Mouse (Mus musculus): ENCODE results near the gene Slc38a9. TPM values are rescaled to one million over a fixed set of nuclear protein-coding genes. Genes with fewer than 3 reads are reported as not detected.

Slc38a9 gene
- polyA plus RNA-seq, 1 experiment from 2014 or later, result 18.9 TPM

DNA sequence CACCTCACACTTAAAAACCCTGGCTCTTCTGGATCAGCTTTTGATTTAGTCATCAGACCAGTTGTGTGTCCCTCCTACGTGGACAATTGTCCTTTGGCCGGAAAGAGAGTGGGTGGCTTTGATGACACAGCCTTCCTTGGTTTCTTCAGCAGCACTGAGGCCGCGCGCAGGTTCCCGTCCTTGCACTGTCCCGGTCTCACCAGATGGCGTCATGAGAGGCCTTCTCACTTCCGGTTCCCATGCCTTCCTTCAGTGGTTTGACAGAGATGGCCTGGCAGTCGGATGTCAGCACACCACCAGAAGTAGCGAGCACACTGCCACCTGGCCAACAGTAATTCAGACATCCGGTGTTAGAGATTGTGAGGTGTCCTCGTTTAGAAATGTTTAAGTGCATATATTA, 11.2 kb downstream of the Slc38a9 start:
- Histone ChIP-seq H3K9me3 (ENCODE audit: control insufficient read depth, low read length) (no peaks in the 10 kb centered on the region), H3K4me2 (ENCODE audit: low read depth) (no peak overlapping the region), H3K27ac (ENCODE audit: low read depth, low read length) (no peak overlapping the region), H3K9ac (ENCODE audit: low read length) (no peak overlapping the region), H3K27me3 (ENCODE audit: control insufficient read depth, insufficient read depth, low read length) (no peaks in the 10 kb centered on the region), H3K4me1 (ENCODE audit: control insufficient read depth, insufficient read depth, low read length) (no peaks in the 10 kb centered on the region), H3K4me3 (ENCODE audit: low read depth, low read length) (no peak overlapping the region), H3K36me3 (ENCODE audit: control insufficient read depth, insufficient read depth, low read length) (no peaks in the 10 kb centered on the region)
- 78% methylated on average over 13 of the region's 13 CpGs for WGBS
- no peak for ATAC-seq (ENCODE audit: insufficient read depth, low FRiP score, low TSS enrichment)
- no peak for DNase-seq (ENCODE audit: low spot score)

DNA sequence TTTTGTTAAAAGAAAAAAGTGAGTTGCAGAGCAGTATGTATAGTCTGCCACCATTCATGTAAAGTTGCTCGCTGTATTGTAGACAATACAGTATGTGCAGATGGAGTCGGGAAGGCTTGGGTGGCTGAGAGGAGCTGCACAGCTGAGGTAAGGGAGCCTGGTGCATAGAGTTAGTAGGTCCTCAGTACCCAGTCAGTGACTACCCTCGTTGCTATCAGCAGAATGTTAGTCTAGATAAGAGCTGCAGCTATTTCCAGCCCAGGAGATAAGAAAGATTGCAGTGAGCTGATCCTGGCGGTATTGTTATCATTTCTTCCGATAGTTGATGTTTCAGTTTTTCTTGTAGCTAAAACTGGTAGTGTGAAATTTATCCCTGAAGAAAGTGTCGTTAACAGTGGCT, 12.2 kb downstream of the Slc38a9 start:
- no peaks in the 10 kb centered on the region for H3K27me3 ChIP-seq (ENCODE audit: control insufficient read depth, insufficient read depth, low read length)
- DNase-seq (ENCODE audit: low spot score), result no peak
- H3K4me2 ChIP-seq (ENCODE audit: low read depth), result no peak overlapping the region
- no peak overlapping the region for H3K9ac ChIP-seq (ENCODE audit: low read length)
- H3K36me3 ChIP-seq (ENCODE audit: control insufficient read depth, insufficient read depth, low read length), result no peaks in the 10 kb centered on the region
- H3K27ac ChIP-seq (ENCODE audit: low read depth, low read length), result no peak overlapping the region
- 84% methylated on average over 6 of the region's 6 CpGs for WGBS
- no peak for ATAC-seq (ENCODE audit: insufficient read depth, low FRiP score, low TSS enrichment)
- no peaks in the 10 kb centered on the region for H3K4me1 ChIP-seq (ENCODE audit: control insufficient read depth, insufficient read depth, low read length)
- no peak overlapping the region for H3K4me3 ChIP-seq (ENCODE audit: low read depth, low read length)
- H3K9me3 ChIP-seq (ENCODE audit: control insufficient read depth, low read length), result no peaks in the 10 kb centered on the region

GRCm38 (mm10) chr13:112673899-112674447, 13.4 kb downstream of the Slc38a9 start:
- Histone ChIP-seq H3K4me2 (ENCODE audit: low read depth) (no peak overlapping the region), H3K9ac (ENCODE audit: low read length) (no peak overlapping the region), H3K27ac (ENCODE audit: low read depth, low read length) (no peak overlapping the region), H3K4me1 (ENCODE audit: control insufficient read depth, insufficient read depth, low read length) (no peaks in the 10 kb centered on the region), H3K9me3 (ENCODE audit: control insufficient read depth, low read length) (no peaks in the 10 kb centered on the region), H3K36me3 (ENCODE audit: control insufficient read depth, insufficient read depth, low read length) (no peaks in the 10 kb centered on the region), H3K27me3 (ENCODE audit: control insufficient read depth, insufficient read depth, low read length) (no peaks in the 10 kb centered on the region), H3K4me3 (ENCODE audit: low read depth, low read length) (no peak overlapping the region)
- peak; percentile 73 for DNase-seq (ENCODE audit: low spot score)
- peak; percentile 53; the same call in 1 of the 2 replicates for ATAC-seq (ENCODE audit: insufficient read depth, low FRiP score, low TSS enrichment)
- 17% methylated on average over 9 of the region's 9 CpGs for WGBS

DNA sequence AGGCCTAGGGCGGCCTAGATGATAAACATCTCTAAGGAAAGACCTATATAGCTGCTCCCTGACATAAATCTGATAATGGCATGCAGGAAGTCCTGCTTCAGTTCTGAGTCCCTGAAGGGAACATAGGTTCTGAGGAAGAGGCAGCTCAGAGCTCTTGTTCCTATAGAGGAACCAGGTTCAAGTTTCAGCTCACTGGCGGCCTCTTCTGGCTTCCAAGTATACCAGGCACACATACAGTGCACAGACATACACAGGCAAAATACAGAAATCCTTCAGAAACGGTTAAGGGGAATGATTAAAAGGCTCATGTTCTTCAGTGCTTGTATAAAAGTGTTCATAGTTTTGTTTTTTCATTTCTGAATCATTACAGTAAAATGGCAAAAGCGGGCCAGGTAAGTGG, 17.6 kb downstream of the Slc38a9 start:
- Histone ChIP-seq H3K36me3 (ENCODE audit: control insufficient read depth, insufficient read depth, low read length) (no peaks in the 10 kb centered on the region), H3K9ac (ENCODE audit: low read length) (no peak overlapping the region), H3K4me3 (ENCODE audit: low read depth, low read length) (no peak overlapping the region), H3K27ac (ENCODE audit: low read depth, low read length) (no peak overlapping the region), H3K4me2 (ENCODE audit: low read depth) (no peak overlapping the region), H3K27me3 (ENCODE audit: control insufficient read depth, insufficient read depth, low read length) (no peaks in the 10 kb centered on the region), H3K4me1 (ENCODE audit: control insufficient read depth, insufficient read depth, low read length) (no peaks in the 10 kb centered on the region), H3K9me3 (ENCODE audit: control insufficient read depth, low read length) (no peaks in the 10 kb centered on the region)
- 88% methylated on average over 4 of the region's 4 CpGs for WGBS
- DNase-seq (ENCODE audit: low spot score), result no peak
- no peak for ATAC-seq (ENCODE audit: insufficient read depth, low FRiP score, low TSS enrichment)

GRCm38 (mm10) chr13:112683312-112683711, 22.8 kb downstream of the Slc38a9 start:
- DNase-seq (ENCODE audit: low spot score), result no peak
- Histone ChIP-seq H3K27me3 (ENCODE audit: control insufficient read depth, insufficient read depth, low read length) (no peaks in the 10 kb centered on the region), H3K9ac (ENCODE audit: low read length) (no peak overlapping the region), H3K4me2 (ENCODE audit: low read depth) (no peak overlapping the region), H3K36me3 (ENCODE audit: control insufficient read depth, insufficient read depth, low read length) (no peaks in the 10 kb centered on the region), H3K9me3 (ENCODE audit: control insufficient read depth, low read length) (no peaks in the 10 kb centered on the region), H3K4me1 (ENCODE audit: control insufficient read depth, insufficient read depth, low read length) (no peaks in the 10 kb centered on the region), H3K4me3 (ENCODE audit: low read depth, low read length) (no peak overlapping the region), H3K27ac (ENCODE audit: low read depth, low read length) (no peak overlapping the region)
- 77% methylated on average over 2 of the region's 2 CpGs for WGBS
- no peak for ATAC-seq (ENCODE audit: insufficient read depth, low FRiP score, low TSS enrichment)

DNA sequence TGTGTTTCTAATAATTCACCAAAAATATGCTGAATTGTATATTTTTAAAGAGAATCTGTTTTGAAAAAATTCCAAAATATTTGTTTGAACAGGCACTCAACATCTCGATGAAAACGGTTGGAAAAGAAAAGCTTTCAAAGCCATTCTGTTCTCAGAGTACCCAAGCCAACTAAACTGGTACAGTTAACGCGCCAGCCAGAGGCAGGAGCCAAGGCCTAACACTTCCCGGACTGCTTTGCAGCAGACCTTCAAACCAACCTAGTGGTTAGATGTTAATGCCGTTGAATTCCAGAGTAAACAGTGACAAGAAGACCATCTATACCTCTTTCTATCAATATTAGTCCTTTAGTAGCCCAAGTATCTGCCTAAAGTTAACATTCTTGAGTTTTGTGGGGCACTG, 23.4 kb downstream of the Slc38a9 start:
- no peak overlapping the region for H3K4me2 ChIP-seq (ENCODE audit: low read depth)
- ATAC-seq (ENCODE audit: insufficient read depth, low FRiP score, low TSS enrichment) (no peak), DNase-seq (ENCODE audit: low spot score) (no peak)
- 86% methylated on average over 6 of the region's 6 CpGs for WGBS
- no peaks in the 10 kb centered on the region for H3K9me3 ChIP-seq (ENCODE audit: control insufficient read depth, low read length)
- H3K4me1 ChIP-seq (ENCODE audit: control insufficient read depth, insufficient read depth, low read length), result no peaks in the 10 kb centered on the region
- H3K36me3 ChIP-seq (ENCODE audit: control insufficient read depth, insufficient read depth, low read length), result no peaks in the 10 kb centered on the region
- H3K27ac ChIP-seq (ENCODE audit: low read depth, low read length), result no peak overlapping the region
- H3K27me3 ChIP-seq (ENCODE audit: control insufficient read depth, insufficient read depth, low read length), result no peaks in the 10 kb centered on the region
- no peak overlapping the region for H3K4me3 ChIP-seq (ENCODE audit: low read depth, low read length)
- H3K9ac ChIP-seq (ENCODE audit: low read length), result no peak overlapping the region

GRCm38 (mm10) chr13:112686155-112686554, 25.6 kb downstream of the Slc38a9 start:
- Histone ChIP-seq H3K9me3 (ENCODE audit: control insufficient read depth, low read length) (no peaks in the 10 kb centered on the region), H3K9ac (ENCODE audit: low read length) (no peak overlapping the region), H3K27me3 (ENCODE audit: control insufficient read depth, insufficient read depth, low read length) (no peaks in the 10 kb centered on the region), H3K4me1 (ENCODE audit: control insufficient read depth, insufficient read depth, low read length) (no peaks in the 10 kb centered on the region), H3K4me2 (ENCODE audit: low read depth) (no peak overlapping the region), H3K27ac (ENCODE audit: low read depth, low read length) (no peak overlapping the region), H3K36me3 (ENCODE audit: control insufficient read depth, insufficient read depth, low read length) (no peaks in the 10 kb centered on the region), H3K4me3 (ENCODE audit: low read depth, low read length) (no peak overlapping the region)
- DNase-seq (ENCODE audit: low spot score) (no peak), ATAC-seq (ENCODE audit: insufficient read depth, low FRiP score, low TSS enrichment) (no peak)
- WGBS, result 86% methylated on average over 2 of the region's 2 CpGs

- 90% methylated on average over 10 of the region's 10 CpGs for WGBS
- no peaks in the 10 kb centered on the region for H3K4me1 ChIP-seq (ENCODE audit: control insufficient read depth, insufficient read depth, low read length)
- no peak overlapping the region for H3K4me3 ChIP-seq (ENCODE audit: low read depth, low read length)
- H3K9me3 ChIP-seq (ENCODE audit: control insufficient read depth, low read length), result no peaks in the 10 kb centered on the region
- no peak overlapping the region for H3K4me2 ChIP-seq (ENCODE audit: low read depth)
- no peaks in the 10 kb centered on the region for H3K27me3 ChIP-seq (ENCODE audit: control insufficient read depth, insufficient read depth, low read length)
- ATAC-seq (ENCODE audit: insufficient read depth, low FRiP score, low TSS enrichment) (no peak), DNase-seq (ENCODE audit: low spot score) (no peak)
- no peak overlapping the region for H3K27ac ChIP-seq (ENCODE audit: low read depth, low read length)
- no peaks in the 10 kb centered on the region for H3K36me3 ChIP-seq (ENCODE audit: control insufficient read depth, insufficient read depth, low read length)
- no peak overlapping the region for H3K9ac ChIP-seq (ENCODE audit: low read length)
Observed at GRCm38 (mm10) chr13:112692870-112693553, 32.5 kb downstream of the Slc38a9 start.

DNA sequence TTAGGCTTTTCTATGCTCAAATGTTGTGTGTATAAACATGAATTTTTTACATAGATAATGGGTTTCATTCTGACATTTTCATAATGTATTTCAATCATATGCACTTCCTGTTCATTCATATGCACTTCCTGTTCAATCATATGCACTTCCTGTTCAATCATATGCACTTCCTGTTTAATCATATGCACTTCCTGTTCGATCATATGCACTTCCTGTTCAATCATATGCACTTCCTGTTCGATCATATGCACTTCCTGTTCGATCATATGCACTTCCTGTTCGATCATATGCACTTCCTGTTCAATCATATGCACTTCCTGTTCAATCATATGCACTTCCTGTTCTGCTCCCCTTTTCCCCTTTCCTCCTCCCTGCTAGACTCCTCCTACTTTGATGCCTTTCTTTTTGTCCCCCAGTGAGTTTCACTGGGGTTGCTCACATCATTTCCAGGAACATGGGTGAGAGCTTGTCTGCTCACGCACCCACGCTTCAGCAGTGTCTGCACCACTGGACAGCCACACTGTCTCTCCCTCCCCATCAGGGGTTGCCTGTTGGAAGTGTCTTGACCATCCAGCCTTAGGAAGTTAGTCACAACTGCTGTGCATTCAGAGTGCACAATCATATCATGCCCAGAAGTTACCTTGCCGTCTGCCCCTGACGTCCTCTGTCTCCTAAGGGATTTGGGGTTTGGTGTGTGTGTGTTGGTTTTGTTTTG, 35.1 kb downstream of the Slc38a9 start:
- Histone ChIP-seq H3K4me3 (ENCODE audit: low read depth, low read length) (no peak overlapping the region), H3K27me3 (ENCODE audit: control insufficient read depth, insufficient read depth, low read length) (no peaks in the 10 kb centered on the region), H3K9ac (ENCODE audit: low read length) (no peak overlapping the region), H3K4me2 (ENCODE audit: low read depth) (no peak overlapping the region), H3K27ac (ENCODE audit: low read depth, low read length) (no peak overlapping the region), H3K36me3 (ENCODE audit: control insufficient read depth, insufficient read depth, low read length) (no peaks in the 10 kb centered on the region), H3K4me1 (ENCODE audit: control insufficient read depth, insufficient read depth, low read length) (no peaks in the 10 kb centered on the region), H3K9me3 (ENCODE audit: control insufficient read depth, low read length) (no peaks in the 10 kb centered on the region)
- 97% methylated on average over 8 of the region's 8 CpGs for WGBS
- ATAC-seq (ENCODE audit: insufficient read depth, low FRiP score, low TSS enrichment) (no peak), DNase-seq (ENCODE audit: low spot score) (no peak)

All from neural tube, embryonic 11.5 days (tissue).